Mouse (Mus musculus) MEL (cell line): ENCODE measurements around the gene Cacna1s.

Source experiments
- CHD1 ChIP-seq: IDR thresholded peaks from 2 replicates; pipeline ENCODE4 v1.6.1; 2012; ENCODE audit warnings: low read depth, mild to moderate bottlenecking, inconsistent platforms, low read length, improper control_type of control experiment
- CTCF ChIP-seq, 3 experiments: IDR thresholded peaks in 2 of 3; conservative IDR thresholded peaks in 1 of 3; 2 replicates each; pipeline ENCODE4 v1.5.1; 2011 to 2012; ENCODE audit warnings: low read length in 3 of 3, low read depth in 2 of 3, mild to moderate bottlenecking in 2 of 3, improper control_type of control experiment in 1 of 3, inconsistent platforms in 1 of 3, mixed read lengths in 1 of 3, moderate library complexity in 1 of 3; ENCODE audit not compliant: control insufficient read depth in 1 of 3, insufficient read depth in 1 of 3, poor library complexity in 1 of 3, severe bottlenecking in 1 of 3
- E2F4 ChIP-seq: IDR thresholded peaks from 2 replicates; pipeline ENCODE4 v1.6.1; 2011; ENCODE audit warnings: low read depth, low read length, improper control_type of control experiment, borderline replicate concordance
- GATA1 ChIP-seq: IDR thresholded peaks from 2 replicates; pipeline ENCODE4 v1.6.1; 2011; ENCODE audit warnings: low read depth, low read length, improper control_type of control experiment
- MEF2A ChIP-seq: IDR thresholded peaks from 2 replicates; pipeline ENCODE4 v1.6.1; 2014; ENCODE audit warnings: low read depth, mild to moderate bottlenecking, inconsistent platforms, low read length, improper control_type of control experiment; ENCODE audit not compliant: poor library complexity, insufficient replicate concordance, severe bottlenecking; ENCODE audit errors: extremely low read depth
- NRF1 ChIP-seq: IDR thresholded peaks from 2 replicates; pipeline ENCODE4 v1.6.1; 2014; ENCODE audit warnings: low read depth, mild to moderate bottlenecking, inconsistent platforms, low read length, improper control_type of control experiment, moderate library complexity; ENCODE audit not compliant: poor library complexity, insufficient read depth, severe bottlenecking
- POLR2A ChIP-seq, 2 experiments: IDR thresholded peaks; 2 replicates each; pipeline ENCODE4 v1.6.1; 2011 to 2012; ENCODE audit warnings: low read length in 2 of 2, mild to moderate bottlenecking in 2 of 2, control low read depth in 1 of 2, improper control_type of control experiment in 1 of 2, low read depth in 1 of 2, moderate library complexity in 1 of 2; ENCODE audit not compliant: control insufficient read depth in 1 of 2, insufficient read depth in 1 of 2, poor library complexity in 1 of 2
- TBP ChIP-seq: IDR thresholded peaks from 2 replicates; pipeline ENCODE4 v1.8.0; 2011; ENCODE audit warnings: low read depth, low read length, improper control_type of control experiment
- USF1 ChIP-seq: IDR thresholded peaks from 2 replicates; pipeline ENCODE4 v1.6.1; 2014; ENCODE audit warnings: low read depth, mild to moderate bottlenecking, inconsistent platforms, low read length, improper control_type of control experiment, moderate library complexity

- TF ChIP-seq GATA1 (no peak), USF1 (no peak), CTCF (IDR thresholded peaks at IDR 0.05 in 2 of 3, conservative IDR thresholded peaks at IDR 0.05 in 1 of 3; ENCODE audit: control insufficient read depth in 1 of 3, insufficient read depth in 1 of 3, low read depth in 2 of 3, low read length in 3 of 3, poor library complexity in 1 of 3, severe bottlenecking in 1 of 3) (no peak), NRF1 (no peak), POLR2A (IDR thresholded peaks at IDR 0.05; ENCODE audit: control insufficient read depth in 1 of 2, insufficient read depth in 1 of 2, low read depth in 1 of 2, low read length in 2 of 2, poor library complexity in 1 of 2) (no peak), E2F4 (no peak), TBP (no peak), MEF2A (no peak), CHD1 (no peak)
Measured at GRCm38 (mm10) chr1:136126159-136126765, 73.7 kb downstream of the Cacna1s start.
